Mouse (Mus musculus) kidney, adult 8-10 months (tissue): ENCODE measurements around the gene Mrtfa.
"Not testable (repeated sequence)": the region's sequence is repeated elsewhere in the genome, so short reads cannot be mapped to it uniquely, and the experiment has no call there.

Experiments
- DNase-seq, 2 experiments: peaks; one replicate each; pipeline ENCODE4 v3.0.0; 2022

Mrtfa gene

GRCm38 (mm10) chr15:81190630-81191178, at the start of gene Mrtfa:
Gene Mrtfa, minus strand, starts transcription at chr15:81190757.
- peak; percentile 100 for DNase-seq

- no peak for DNase-seq
These were observed 49.3 kb upstream of the Mrtfa start for GRCm38 (mm10) chr15:81239794-81240343.

- DNase-seq = peak in 1 of 2 experiments; percentile 70
These were observed 48.7 kb upstream of the Mrtfa start for GRCm38 (mm10) chr15:81239261-81239660.

GRCm38 (mm10) chr15:81237471-81237870, 46.9 kb upstream of the Mrtfa start:
- no peak for DNase-seq

GRCm38 (mm10) chr15:81236062-81236461, 45.5 kb upstream of the Mrtfa start:
- DNase-seq = no peak

- peak in 1 of 2 experiments; percentile 43 for DNase-seq
These were observed 44.7 kb upstream of the Mrtfa start, which contains the start of gene Mchr1 for GRCm38 (mm10) chr15:81235086-81235920. Gene Mchr1, plus strand, starts transcription at chr15:81235499.

- no peak for DNase-seq
These were observed 40.8 kb upstream of the Mrtfa start for GRCm38 (mm10) chr15:81231325-81231724.

GRCm38 (mm10) chr15:81229791-81230190, 39.2 kb upstream of the Mrtfa start:
- peak; percentile 72 to 85 for DNase-seq

- DNase-seq = no peak
These were observed 37.7 kb upstream of the Mrtfa start for GRCm38 (mm10) chr15:81228258-81228657.

GRCm38 (mm10) chr15:81227275-81227674, 36.7 kb upstream of the Mrtfa start:
- DNase-seq = no peak

- DNase-seq = no peak
These were observed 36.2 kb upstream of the Mrtfa start for GRCm38 (mm10) chr15:81226796-81227195.

- no peak for DNase-seq
These were observed 35.2 kb upstream of the Mrtfa start for GRCm38 (mm10) chr15:81225732-81226131.

GRCm38 (mm10) chr15:81225016-81225415, 34.5 kb upstream of the Mrtfa start:
- no peak for DNase-seq

- no peak for DNase-seq
These were observed 30.9 kb upstream of the Mrtfa start for GRCm38 (mm10) chr15:81221446-81221845.

GRCm38 (mm10) chr15:81220051-81220450, 29.5 kb upstream of the Mrtfa start:
- not testable (repeated sequence) for DNase-seq

GRCm38 (mm10) chr15:81219054-81219453, 28.5 kb upstream of the Mrtfa start:
- no peak for DNase-seq

GRCm38 (mm10) chr15:81216906-81217653, 26.5 kb upstream of the Mrtfa start:
- DNase-seq = no peak

GRCm38 (mm10) chr15:81212976-81213375, 22.4 kb upstream of the Mrtfa start:
- peak in 1 of 2 experiments; percentile 25 for DNase-seq

- DNase-seq = no peak
These were observed 19.9 kb upstream of the Mrtfa start for GRCm38 (mm10) chr15:81210496-81210895.

- no peak for DNase-seq
These were observed 11.9 kb upstream of the Mrtfa start for GRCm38 (mm10) chr15:81202462-81202861.

GRCm38 (mm10) chr15:81199372-81199959, 8.9 kb upstream of the Mrtfa start:
- peak; percentile 37 to 70 for DNase-seq

- DNase-seq = no peak
These were observed 7.9 kb upstream of the Mrtfa start for GRCm38 (mm10) chr15:81198447-81198846.

- DNase-seq = no peak
These were observed 6.6 kb upstream of the Mrtfa start for GRCm38 (mm10) chr15:81197197-81197596.
